Mouse (Mus musculus) small intestine, adult 2 months (tissue): ENCODE results near the gene Acadvl.

Source experiments
- CTCF ChIP-seq: fragments of 200-500 bp; IDR thresholded peaks from 2 replicates; pipeline ENCODE4 v1.5.1; 2012; ENCODE audit warnings: low read depth, mild to moderate bottlenecking, control low read depth, inconsistent platforms, low read length, moderate library complexity, mixed read lengths; ENCODE audit not compliant: insufficient replicate concordance, insufficient read length; ENCODE audit errors: extremely low read depth
- POLR2A ChIP-seq: fragments of 200-500 bp; IDR thresholded peaks from 2 replicates; pipeline ENCODE4 v1.6.1; 2012; ENCODE audit warnings: low read depth, mild to moderate bottlenecking, control low read depth, inconsistent platforms, low read length, moderate library complexity

- TF ChIP-seq POLR2A (no peak), CTCF (no peak)
Observed at GRCm38 (mm10) chr11:70031321-70031670, 16.1 kb upstream of the Acadvl start.
